Mouse (Mus musculus) lung, adult 2 months (tissue): Measurements from ENCODE around the gene Ccdc43. TPM values are rescaled to one million over a fixed set of nuclear protein-coding genes. Genes with fewer than 3 reads are reported as not detected.

ENCODE experiments used
- DNase-seq: peaks from one replicate; pipeline ENCODE4 v3.0.0; 2022
- H3K4me1 ChIP-seq: fragments of 200-500 bp; 2 replicates; pipeline ENCODE4 v1.6.1; 2011; ENCODE audit warnings: low read length; ENCODE audit not compliant: control insufficient read depth, insufficient read depth
- H3K4me3 ChIP-seq: fragments of 200-500 bp; replicated peaks from 2 replicates; pipeline ENCODE3; 2011; ENCODE audit warnings: low read depth, mild to moderate bottlenecking, control low read depth, low read length; ENCODE audit errors: extremely low read depth
- CTCF ChIP-seq: fragments of 200-500 bp; IDR thresholded peaks from 2 replicates; pipeline ENCODE4 v1.5.1; 2011; ENCODE audit warnings: mild to moderate bottlenecking, low read length, control low read depth; ENCODE audit not compliant: insufficient read depth
- POLR2A ChIP-seq: fragments of 200-500 bp; IDR thresholded peaks from 2 replicates; pipeline ENCODE4 v1.6.1; 2011; ENCODE audit warnings: low read depth, mild to moderate bottlenecking, control low read depth, low read length, borderline replicate concordance; ENCODE audit errors: extremely low read depth
- WGBS: fragments of 180-500 bp; shearing (Covaris S2); methylation state at CpG from one replicate; pipeline ENCODE4 v1.1.7; 2018; 5-methylcytosine and 5-hydroxymethylcytosine counted together
- polyA plus RNA-seq: library from polyadenylated mRNA; depleted of rRNA; stranded (reverse); fragments of >200 nt; gene quantifications from 2 replicates; pipeline ENCODE4 v1.2.3, GENCODE M21; 2012; rRNA removed

Gene Ccdc43
- polyA plus RNA-seq, result 4.3 and 5.0 TPM in 2 replicates

- under 1% methylated on average over 49 of the region's 49 CpGs for WGBS
- Histone ChIP-seq H3K4me1 (peaks cover 6% of the 10 kb centered on the region; the same call in 1 of the 2 replicates), H3K4me3 (peak within 1 kb of the TSS; percentile 99)
- peak; percentile 87 for DNase-seq
- TF ChIP-seq CTCF (no peak), POLR2A (peak; percentile 77)
Measured at GRCm38 (mm10) chr11:102697338-102698017, at the start of gene Ccdc43. Gene Ccdc43, minus strand, starts transcription at chr11:102697782.

GRCm38 (mm10) chr11:102744746-102745145, 47.2 kb upstream of the Ccdc43 start:
- no peak for DNase-seq
- H3K4me3 ChIP-seq, result no peak overlapping the region
- no peaks in the 10 kb centered on the region for H3K4me1 ChIP-seq
- 75% methylated on average over 3 of the region's 3 CpGs for WGBS
- no peak for TF ChIP-seq POLR2A
- no peak for TF ChIP-seq CTCF

GRCm38 (mm10) chr11:102742843-102743242, 45.3 kb upstream of the Ccdc43 start:
- no peak for DNase-seq
- TF ChIP-seq CTCF (no peak), POLR2A (no peak)
- H3K4me1 ChIP-seq, result no peaks in the 10 kb centered on the region
- 73% methylated on average over 5 of the region's 5 CpGs for WGBS
- H3K4me3 ChIP-seq, result no peak overlapping the region

- no peak overlapping the region for H3K4me3 ChIP-seq
- whole genome bisulfite sequencing, result 71% methylated on average over 7 of the region's 7 CpGs
- no peak for DNase-seq
- no peak for TF ChIP-seq POLR2A
- no peak for TF ChIP-seq CTCF
- no peaks in the 10 kb centered on the region for H3K4me1 ChIP-seq
Measured at GRCm38 (mm10) chr11:102742066-102742465, 44.5 kb upstream of the Ccdc43 start.

GRCm38 (mm10) chr11:102741129-102741950, 43.8 kb upstream of the Ccdc43 start:
- no peak for DNase-seq
- WGBS, result 31% methylated on average over 22 of the region's 22 CpGs
- TF ChIP-seq CTCF, result no peak
- TF ChIP-seq POLR2A, result no peak
- Histone ChIP-seq H3K4me1 (no peaks in the 10 kb centered on the region), H3K4me3 (no peak overlapping the region)

- Histone ChIP-seq H3K4me3 (no peak overlapping the region), H3K4me1 (no peaks in the 10 kb centered on the region)
- TF ChIP-seq CTCF, result no peak
- 75% methylated on average over 11 of the region's 11 CpGs for WGBS
- DNase-seq, result no peak
Measured at GRCm38 (mm10) chr11:102740634-102741033, 43.1 kb upstream of the Ccdc43 start.

GRCm38 (mm10) chr11:102739278-102739966, 41.8 kb upstream of the Ccdc43 start:
- H3K4me3 ChIP-seq, result no peak overlapping the region
- peak; percentile 11 for DNase-seq

GRCm38 (mm10) chr11:102738046-102738445, 40.5 kb upstream of the Ccdc43 start:
- WGBS, result 88% methylated on average over 3 of the region's 3 CpGs
- TF ChIP-seq POLR2A (no peak), CTCF (no peak)
- no peak overlapping the region for H3K4me3 ChIP-seq

More at GRCm38 (mm10) chr11:102739278-102739966, 41.8 kb upstream of the Ccdc43 start:
- TF ChIP-seq POLR2A (no peak), CTCF (peak; percentile 25)
- 10% methylated on average over 20 of the region's 20 CpGs for WGBS
- no peaks in the 10 kb centered on the region for H3K4me1 ChIP-seq

GRCm38 (mm10) chr11:102734961-102735360, 37.4 kb upstream of the Ccdc43 start:
- DNase-seq, result no peak
- Histone ChIP-seq H3K4me1 (no peaks in the 10 kb centered on the region), H3K4me3 (no peak overlapping the region)
- TF ChIP-seq CTCF (no peak), POLR2A (no peak)
- WGBS, result 93% methylated on average over 6 of the region's 6 CpGs

More at GRCm38 (mm10) chr11:102738046-102738445, 40.5 kb upstream of the Ccdc43 start:
- DNase-seq, result no peak
- no peaks in the 10 kb centered on the region for H3K4me1 ChIP-seq

GRCm38 (mm10) chr11:102733146-102733545, 35.6 kb upstream of the Ccdc43 start:
- TF ChIP-seq POLR2A (no peak), CTCF (no peak)
- Histone ChIP-seq H3K4me3 (no peak overlapping the region), H3K4me1 (no peaks in the 10 kb centered on the region)
- no peak for DNase-seq
- 61% methylated on average over 5 of the region's 5 CpGs for WGBS
